In genomic region chr17:32349037-32349732, GRCm38 (mm10) we compare ENCODE assay signal across 8 mouse cellular contexts. TPM values are rescaled to one million over a fixed set of nuclear protein-coding genes. Genes with fewer than 3 reads are reported as not detected.
DNase-seq lines count a peak whose midpoint lies in the region; ATAC-seq and TF ChIP-seq lines count a peak whose summit lies in the region.

No protein-coding gene starts in this region.

- peaks cover 16% of the 10 kb centered on the region for H3K36me3 ChIP-seq in embryonic facial prominence, embryonic 15.5 days
- H3K36me3 ChIP-seq in hindbrain, embryonic 11.5 days (ENCODE audit: control insufficient read depth, insufficient read depth, low read length), result no peaks in the 10 kb centered on the region
- H3K36me3 ChIP-seq in liver, adult 2 months (ENCODE audit: control insufficient read depth, insufficient read depth, low read length), result peaks cover 7% of the 10 kb centered on the region; the same call in 1 of the 2 replicates
- H3K36me3 ChIP-seq in midbrain, postnatal 0 days (ENCODE audit: insufficient read depth, low read length), result peaks cover 6% of the 10 kb centered on the region; the same call in 1 of the 2 replicates

- peak overlapping the region; percentile 70; the same call in 1 of the 2 replicates for H3K9ac ChIP-seq in embryonic facial prominence, embryonic 15.5 days
- peak overlapping the region; percentile 84 for H3K9ac ChIP-seq in hindbrain, embryonic 11.5 days (ENCODE audit: low read depth, low read length)
- H3K9ac ChIP-seq in liver, adult 2 months (ENCODE audit: low read depth, low read length), result peak overlapping the region; percentile 67
- H3K9ac ChIP-seq in midbrain, postnatal 0 days (replicated peaks; ENCODE audit: low read length, poor library complexity, severe bottlenecking), result peak overlapping the region; percentile 77

- no peaks in the 10 kb centered on the region for H3K27me3 ChIP-seq in embryonic facial prominence, embryonic 15.5 days
- no peaks in the 10 kb centered on the region for H3K27me3 ChIP-seq in hindbrain, embryonic 11.5 days (ENCODE audit: control insufficient read depth, insufficient read depth, low read length)
- H3K27me3 ChIP-seq in liver, adult 2 months (ENCODE audit: control insufficient read depth, insufficient read depth, low read length), result no peaks in the 10 kb centered on the region
- H3K27me3 ChIP-seq in midbrain, postnatal 0 days (ENCODE audit: insufficient read depth, low read length), result no peaks in the 10 kb centered on the region

- H3K79me2 ChIP-seq in liver, adult 2 months (ENCODE audit: control insufficient read depth, insufficient read depth, low read length), result peaks cover 16% of the 10 kb centered on the region; the same call in 1 of the 2 replicates

- H3K4me3 ChIP-seq in embryonic facial prominence, embryonic 15.5 days (replicated peaks), result peak overlapping the region; percentile 96
- peak overlapping the region; percentile 88 for H3K4me3 ChIP-seq in hindbrain, embryonic 11.5 days (ENCODE audit: low read depth, low read length)
- peak overlapping the region; percentile 85 for H3K4me3 ChIP-seq in liver, adult 2 months (ENCODE audit: insufficient read depth, low read depth, low read length)
- H3K4me3 ChIP-seq in midbrain, postnatal 0 days (ENCODE audit: low read depth, low read length), result peak overlapping the region; percentile 81

- peak; percentile 16; the same call in 1 of the 2 replicates for ATAC-seq in embryonic facial prominence, embryonic 15.5 days (ENCODE audit: insufficient number of reproducible peaks, low FRiP score, low TSS enrichment, low read depth)
- ATAC-seq in hindbrain, embryonic 11.5 days (ENCODE audit: low FRiP score), result no peak
- no peak for ATAC-seq in midbrain, postnatal 0 days (ENCODE audit: low FRiP score)

- peaks cover 21% of the 10 kb centered on the region for H3K4me1 ChIP-seq in embryonic facial prominence, embryonic 15.5 days
- no peaks in the 10 kb centered on the region; the same call in 1 of the 2 replicates for H3K4me1 ChIP-seq in hindbrain, embryonic 11.5 days (replicated peaks; ENCODE audit: control insufficient read depth, insufficient read depth, low read length)
- peaks cover 13% of the 10 kb centered on the region for H3K4me1 ChIP-seq in liver, adult 2 months (ENCODE audit: control insufficient read depth, insufficient read depth, low read length)
- peaks cover 8% of the 10 kb centered on the region; the same call in 1 of the 2 replicates for H3K4me1 ChIP-seq in midbrain, postnatal 0 days (ENCODE audit: insufficient read depth, low read length)

- TF ChIP-seq CTCF in liver, adult 2 months (IDR thresholded peaks at IDR 0.05; ENCODE audit: low read depth, low read length), result peak; percentile 82
- peak; percentile 93 for TF ChIP-seq CTCF in midbrain, postnatal 0 days (IDR thresholded peaks at IDR 0.05)

- H3K27ac ChIP-seq in embryonic facial prominence, embryonic 15.5 days (replicated peaks), result peak overlapping the region; percentile 82; the same call in 1 of the 2 replicates
- H3K27ac ChIP-seq in hindbrain, embryonic 11.5 days (ENCODE audit: low read depth, low read length), result no peak overlapping the region
- no peak overlapping the region for H3K27ac ChIP-seq in liver, adult 2 months (replicated peaks; ENCODE audit: insufficient read depth, low read depth, low read length)
- peak overlapping the region; percentile 91 for H3K27ac ChIP-seq in midbrain, postnatal 0 days (ENCODE audit: low read depth, low read length)

- peak overlapping the region; percentile 83 for H3K4me2 ChIP-seq in embryonic facial prominence, embryonic 15.5 days (replicated peaks)
- H3K4me2 ChIP-seq in hindbrain, embryonic 11.5 days (replicated peaks; ENCODE audit: low read depth, low read length), result peak overlapping the region; percentile 82
- H3K4me2 ChIP-seq in midbrain, postnatal 0 days (ENCODE audit: low read depth, low read length, poor library complexity, severe bottlenecking), result peak overlapping the region; percentile 69

- no peak for TF ChIP-seq POLR2A in liver, adult 2 months (IDR thresholded peaks at IDR 0.05; ENCODE audit: extremely low read depth, insufficient read depth, low read length)

- peak; percentile 41 for DNase-seq in adrenal gland, postnatal 10 days
- no peak for DNase-seq in adrenal gland, adult 18-20 months (ENCODE audit: low spot score in 2 of 2)
- DNase-seq in T-cell, adult 2 months (ENCODE audit: low spot score), result peak; percentile 40
- peak; percentile 63 for DNase-seq in hindbrain, embryonic 11.5 days (ENCODE audit: low spot score)
- DNase-seq in liver, adult 2 months (ENCODE audit: extremely low read depth, low read depth, low spot score), result peak; percentile 55
- peak; percentile 73 for DNase-seq in midbrain, postnatal 0 days (ENCODE audit: low spot score)
- peak; percentile 54 for DNase-seq in yolk sac, embryonic 10.5 days (ENCODE audit: low spot score)

- H3K9me3 ChIP-seq in embryonic facial prominence, embryonic 15.5 days (replicated peaks), result no peaks in the 10 kb centered on the region
- no peaks in the 10 kb centered on the region for H3K9me3 ChIP-seq in hindbrain, embryonic 11.5 days (ENCODE audit: control insufficient read depth, low read length)
- H3K9me3 ChIP-seq in midbrain, postnatal 0 days (ENCODE audit: low read length), result no peaks in the 10 kb centered on the region

- WGBS in embryonic facial prominence, embryonic 15.5 days, result 7% methylated on average over 4 of the region's 4 CpGs
- WGBS in hindbrain, embryonic 11.5 days, result 17% methylated on average over 4 of the region's 4 CpGs
- 3% methylated on average over 4 of the region's 4 CpGs for WGBS in liver, adult 2 months
- 9% methylated on average over 4 of the region's 4 CpGs for WGBS in midbrain, postnatal 0 days

RNA-seq across cellular contexts. Expression of gene Akap8l, which starts 1.2 kb away (rescaled TPM):
- 100 to 1,000 TPM in 1 of 2 experiments, 10 to 100 TPM in 1; 61.0 to 112 TPM for total RNA-seq in adrenal gland, postnatal 10 days (2021)
- 100 to 1,000 TPM in 1 of 2 experiments, 10 to 100 TPM in 1; 98.4 to 128 TPM for total RNA-seq in adrenal gland, adult 18-20 months (2021)
- 96.5 and 110 TPM in 2 replicates for polyA plus RNA-seq in embryonic facial prominence, embryonic 15.5 days (2015; fragmentation: Nextera tagmentation; extraction: Ambion mirVana)
- 69.3 and 80.1 TPM in 2 replicates for polyA plus RNA-seq in hindbrain, embryonic 11.5 days (2014; fragmentation: Nextera tagmentation; extraction: Ambion mirVana)
- total RNA-seq in liver, adult 2 months (2014; rRNA removed), result 25.2 and 26.7 TPM in 2 replicates
- polyA plus RNA-seq in liver, adult 2 months (2012; rRNA removed), result 40.5 and 62.0 TPM in 2 replicates
- 69.9 and 83.6 TPM in 2 replicates for total RNA-seq in midbrain, postnatal 0 days (2014; rRNA removed)
- 113 and 117 TPM in 2 replicates for polyA plus RNA-seq in midbrain, postnatal 0 days (2015; fragmentation: Nextera tagmentation; extraction: Ambion mirVana)

RNA-seq across cellular contexts. Expression of gene Akap8, which starts 28.1 kb away (rescaled TPM):
- 10 to 100 TPM; 70.8 to 94.5 TPM for total RNA-seq in adrenal gland, postnatal 10 days (2021)
- total RNA-seq in adrenal gland, adult 18-20 months (2021), result 10 to 100 TPM; 73.4 to 87.9 TPM
- polyA plus RNA-seq in embryonic facial prominence, embryonic 15.5 days (2015; fragmentation: Nextera tagmentation; extraction: Ambion mirVana), result 91.5 and 97.9 TPM in 2 replicates
- polyA plus RNA-seq in hindbrain, embryonic 11.5 days (2014; fragmentation: Nextera tagmentation; extraction: Ambion mirVana), result 54.4 and 66.2 TPM in 2 replicates
- total RNA-seq in liver, adult 2 months (2014; rRNA removed), result 30.3 and 31.6 TPM in 2 replicates
- 29.0 and 47.9 TPM in 2 replicates for polyA plus RNA-seq in liver, adult 2 months (2012; rRNA removed)
- total RNA-seq in midbrain, postnatal 0 days (2014; rRNA removed), result 96.5 and 131 TPM in 2 replicates
- 66.8 and 81.1 TPM in 2 replicates for polyA plus RNA-seq in midbrain, postnatal 0 days (2015; fragmentation: Nextera tagmentation; extraction: Ambion mirVana)

RNA-seq across cellular contexts. Expression of gene Wiz, which starts 40.1 kb away (rescaled TPM):
- 10 to 100 TPM; 38.3 to 44.9 TPM for total RNA-seq in adrenal gland, postnatal 10 days (2021)
- 10 to 100 TPM; 42.5 to 49.1 TPM for total RNA-seq in adrenal gland, adult 18-20 months (2021)
- 27.7 and 30.1 TPM in 2 replicates for polyA plus RNA-seq in embryonic facial prominence, embryonic 15.5 days (2015; fragmentation: Nextera tagmentation; extraction: Ambion mirVana)
- 27.8 and 33.0 TPM in 2 replicates for polyA plus RNA-seq in hindbrain, embryonic 11.5 days (2014; fragmentation: Nextera tagmentation; extraction: Ambion mirVana)
- total RNA-seq in liver, adult 2 months (2014; rRNA removed), result 1.8 and 2.7 TPM in 2 replicates
- 10.4 and 14.0 TPM in 2 replicates for polyA plus RNA-seq in liver, adult 2 months (2012; rRNA removed)
- total RNA-seq in midbrain, postnatal 0 days (2014; rRNA removed), result 53.9 and 68.0 TPM in 2 replicates
- 40.8 and 41.3 TPM in 2 replicates for polyA plus RNA-seq in midbrain, postnatal 0 days (2015; fragmentation: Nextera tagmentation; extraction: Ambion mirVana)

RNA-seq across cellular contexts. Expression of gene Rasal3, which starts 54.2 kb away (rescaled TPM):
- 1 to 10 TPM; 4.5 to 4.9 TPM for total RNA-seq in adrenal gland, postnatal 10 days (2021)
- total RNA-seq in adrenal gland, adult 18-20 months (2021), result 1 to 10 TPM; 2.0 to 3.0 TPM
- polyA plus RNA-seq in embryonic facial prominence, embryonic 15.5 days (2015; fragmentation: Nextera tagmentation; extraction: Ambion mirVana), result 1.8 and 2.9 TPM in 2 replicates
- 0.48 and 0.89 TPM in 2 replicates for polyA plus RNA-seq in hindbrain, embryonic 11.5 days (2014; fragmentation: Nextera tagmentation; extraction: Ambion mirVana)
- 0.81 and 0.83 TPM in 2 replicates for total RNA-seq in liver, adult 2 months (2014; rRNA removed)
- 1.2 and 1.6 TPM in 2 replicates for polyA plus RNA-seq in liver, adult 2 months (2012; rRNA removed)
- 3.8 and 4.6 TPM in 2 replicates for total RNA-seq in midbrain, postnatal 0 days (2014; rRNA removed)
- 0.63 and 0.80 TPM in 2 replicates for polyA plus RNA-seq in midbrain, postnatal 0 days (2015; fragmentation: Nextera tagmentation; extraction: Ambion mirVana)

Comparison
In these comparisons a context has a peak if more than half of its experiments do, and no peak if none do; other contexts are left out.
1. DNase-seq: peak in adrenal gland, postnatal 10 days (single experiment), T-cell, adult 2 months (single experiment), hindbrain, embryonic 11.5 days (single experiment), liver, adult 2 months (single experiment), midbrain, postnatal 0 days (single experiment) and yolk sac, embryonic 10.5 days (single experiment); none in adrenal gland, adult 18-20 months (0 of 2).
2. H3K27ac ChIP-seq: peak in embryonic facial prominence, embryonic 15.5 days (single experiment) and midbrain, postnatal 0 days (single experiment); none in hindbrain, embryonic 11.5 days (single experiment) and liver, adult 2 months (single experiment).
3. RNA of gene Wiz, which starts 40.1 kb away (total RNA-seq): 53.9 to 68.0 TPM in midbrain, postnatal 0 days, 42.5 to 49.1 TPM in adrenal gland, adult 18-20 months and 38.3 to 44.9 TPM in adrenal gland, postnatal 10 days; 1.8 to 2.7 TPM in liver, adult 2 months; every median in the first group is over 10 times any median in the second.
4. Peak in every context shown above with its lines, with median percentiles within 50 percentile points of each other: H3K4me2 ChIP-seq, H3K4me3 ChIP-seq and H3K9ac ChIP-seq.